8 mouse cellular contexts compared by ENCODE assay signal in the genomic region with DNA sequence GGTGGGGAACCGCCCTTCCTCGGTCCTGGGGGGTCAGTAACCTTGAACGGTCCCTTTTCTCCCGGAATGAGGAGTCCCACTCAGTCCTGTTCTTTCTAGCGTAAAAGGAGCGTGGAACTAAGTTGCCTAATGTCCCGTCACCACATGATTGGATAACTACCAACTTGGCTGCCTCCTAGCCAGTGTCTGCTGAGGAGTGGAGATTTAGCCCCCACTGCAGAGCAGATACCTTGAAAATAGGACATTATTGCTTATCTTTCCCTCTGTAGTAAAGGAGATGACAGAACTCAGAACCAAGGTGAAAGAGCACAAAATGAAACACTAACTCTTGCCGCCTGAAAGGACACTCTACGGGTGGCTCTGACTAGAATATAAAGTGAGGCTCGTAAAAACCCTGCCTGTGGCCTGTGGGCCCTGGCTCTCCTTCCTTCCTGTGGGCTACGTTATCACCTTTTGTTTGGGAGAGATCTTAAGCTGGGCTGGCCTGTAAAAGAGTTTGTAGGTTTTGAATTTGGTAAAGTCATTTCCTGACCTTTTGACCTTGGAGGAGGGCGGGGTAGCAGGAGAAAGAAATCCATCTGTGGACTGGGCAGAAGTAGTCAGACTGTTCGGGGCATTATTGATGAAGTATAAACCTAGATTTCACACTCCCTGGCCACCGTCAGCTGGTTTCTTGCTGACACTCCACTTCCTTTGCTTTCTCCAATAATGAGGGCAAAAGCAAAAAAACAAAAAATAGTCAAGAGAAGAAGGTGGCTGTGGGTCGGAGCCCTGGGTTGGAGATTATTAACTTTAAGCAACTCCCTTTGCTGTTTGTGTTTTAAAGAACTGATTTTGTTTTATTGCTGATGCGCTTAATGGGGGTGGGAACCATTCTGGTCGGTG.
DNase-seq lines count a peak whose midpoint lies in the region; ATAC-seq and TF ChIP-seq lines count a peak whose summit lies in the region.

No protein-coding gene starts in this region.

- CTCF ChIA-PET in Patski (lab: Charles Lee), result interaction anchor here (0.8 to 1.1 kb wide), 2 partner anchors 10 to 70 kb away, joined by 3 read pairs; no protein-coding TSS in a partner anchor

- no peak for TF ChIP-seq CTCF in Patski (IDR thresholded peaks at IDR 0.05)

- no peak overlapping the region; the same call in 1 of the 2 replicates for H3K4me2 ChIP-seq in stomach, embryonic 14.5 days (replicated peaks; ENCODE audit: low read depth, low read length)

- H3K36me3 ChIP-seq in heart, embryonic 10.5 days, result no peaks in the 10 kb centered on the region
- no peaks in the 10 kb centered on the region for H3K36me3 ChIP-seq in stomach, embryonic 14.5 days (ENCODE audit: control insufficient read depth, insufficient read depth, low read length)

- peak; percentile 73 to 82 for DNase-seq in heart, adult 18-20 months
- DNase-seq in heart, postnatal 14 days, result no peak
- DNase-seq in Patski (ENCODE audit: low read depth, low spot score), result no peak
- DNase-seq in heart, embryonic 10.5 days (ENCODE audit: low spot score), result no peak
- peak; percentile 59 to 61 for DNase-seq in kidney, postnatal 36 days
- no peak for DNase-seq in layer of hippocampus, adult 11-12 months (ENCODE audit: low spot score)
- no peak for DNase-seq in urinary bladder, postnatal 25 days (ENCODE audit: low spot score)

- H3K27me3 ChIP-seq in Patski, result no peaks in the 10 kb centered on the region
- H3K27me3 ChIP-seq in heart, embryonic 10.5 days (ENCODE audit: insufficient read depth, poor library complexity, severe bottlenecking), result no peaks in the 10 kb centered on the region
- no peaks in the 10 kb centered on the region for H3K27me3 ChIP-seq in stomach, embryonic 14.5 days (ENCODE audit: control insufficient read depth, insufficient read depth, low read length)

- WGBS in heart, embryonic 10.5 days, result 35% methylated on average over 17 of the region's 17 CpGs
- WGBS in stomach, embryonic 14.5 days, result 15% methylated on average over 17 of the region's 17 CpGs

- POLR2A ChIA-PET in Patski (lab: Charles Lee), result interaction anchor here (0.6 to 1.1 kb wide), 3 partner anchors 61 to 1340 kb away, joined by 3 to 10 read pairs (median 3); no protein-coding TSS in a partner anchor

- H3K4me3 ChIP-seq in heart, embryonic 10.5 days, result no peak overlapping the region
- no peak overlapping the region for H3K4me3 ChIP-seq in stomach, embryonic 14.5 days (ENCODE audit: low read depth, low read length)

- intact Hi-C loops in heart, postnatal 14 days (cut with DNase I), result no loop called here

- ATAC-seq in Patski, result peak; percentile 38
- ATAC-seq in stomach, embryonic 14.5 days (ENCODE audit: insufficient number of reproducible peaks, insufficient read depth, low FRiP score, low read depth), result no peak

- in situ Hi-C loops in Patski (cut with MboI; ENCODE audit: low pct_unique_long_range_greater_than_20kb), result no loop called here

- H3K9ac ChIP-seq in stomach, embryonic 14.5 days (replicated peaks; ENCODE audit: low read depth, low read length), result no peak overlapping the region

- peaks cover 78% of the 10 kb centered on the region for H3K4me1 ChIP-seq in heart, embryonic 10.5 days
- H3K4me1 ChIP-seq in stomach, embryonic 14.5 days (ENCODE audit: control insufficient read depth, insufficient read depth, low read length), result peaks cover 68% of the 10 kb centered on the region

- no peaks in the 10 kb centered on the region for H3K9me3 ChIP-seq in heart, embryonic 10.5 days
- no peaks in the 10 kb centered on the region for H3K9me3 ChIP-seq in stomach, embryonic 14.5 days (ENCODE audit: control insufficient read depth, low read depth, low read length)

- H3K27ac ChIP-seq in heart, embryonic 10.5 days, result peak overlapping the region; percentile 63
- H3K27ac ChIP-seq in stomach, embryonic 14.5 days (ENCODE audit: low read length), result peak overlapping the region; percentile 78

Comparison
In these comparisons a context has a peak if more than half of its experiments do, and no peak if none do; other contexts are left out.
1. DNase-seq: peak in heart, adult 18-20 months (2 of 2) and kidney, postnatal 36 days (2 of 2); none in heart, postnatal 14 days (0 of 2), Patski (single experiment), heart, embryonic 10.5 days (single experiment), layer of hippocampus, adult 11-12 months (single experiment) and urinary bladder, postnatal 25 days (single experiment).